Comparison of ENCODE assay signal across 8 mouse cellular contexts in genomic region chr4:123665681-123666278, GRCm38 (mm10). TPM values are rescaled to one million over a fixed set of nuclear protein-coding genes. Genes with fewer than 3 reads are reported as not detected.
DNase-seq lines count a peak whose midpoint lies in the region; ATAC-seq and TF ChIP-seq lines count a peak whose summit lies in the region.

No protein-coding gene starts in this region.

- no peak for ATAC-seq in erythroblast, adult 5-6 weeks (replicated peaks; ENCODE audit: low FRiP score, poor library complexity, severe bottlenecking)
- no peak for ATAC-seq in hindbrain, embryonic 12.5 days (ENCODE audit: low FRiP score)

- H3K27ac ChIP-seq in hindbrain, embryonic 12.5 days: peak overlapping the region; percentile 100

- no peaks in the 10 kb centered on the region for H3K9me3 ChIP-seq in erythroblast, embryonic 14.5 days (ENCODE audit: control insufficient read depth, low read length)
- H3K9me3 ChIP-seq in E14TG2a.4 (ENCODE audit: low read length): no peaks in the 10 kb centered on the region
- no peaks in the 10 kb centered on the region for H3K9me3 ChIP-seq in hindbrain, embryonic 12.5 days (replicated peaks)

- peaks cover 16% of the 10 kb centered on the region for H3K27me3 ChIP-seq in erythroblast, embryonic 14.5 days (ENCODE audit: control insufficient read depth)
- H3K27me3 ChIP-seq in E14TG2a.4 (ENCODE audit: insufficient read depth, low read length): no peaks in the 10 kb centered on the region
- H3K27me3 ChIP-seq in hindbrain, embryonic 12.5 days: no peaks in the 10 kb centered on the region

- H3K36me3 ChIP-seq in erythroblast, embryonic 14.5 days (ENCODE audit: control insufficient read depth): peaks cover 9% of the 10 kb centered on the region
- H3K36me3 ChIP-seq in E14TG2a.4 (ENCODE audit: insufficient read depth, low read length): peaks cover 32% of the 10 kb centered on the region
- 0 out of 2 replicates have a peak, but pooled peaks cover 2% of the 10 kb centered on the region for H3K36me3 ChIP-seq in hindbrain, embryonic 12.5 days

- H3K9ac ChIP-seq in hindbrain, embryonic 12.5 days: peak overlapping the region; percentile 99

- peak overlapping the region; percentile 74 for H3K4me2 ChIP-seq in hindbrain, embryonic 12.5 days (replicated peaks)

- DNase-seq in lung, postnatal 25 days (ENCODE audit: low spot score): peak; percentile 59
- no peak for DNase-seq in frontal cortex, postnatal 10 days (ENCODE audit: low spot score in 2 of 2)
- no peak for DNase-seq in thymus, postnatal 4 days
- DNase-seq in right cerebral cortex, postnatal 10 days (ENCODE audit: low spot score in 2 of 2): no peak

- H3K4me3 ChIP-seq in erythroblast, embryonic 14.5 days (replicated peaks): peak overlapping the region; percentile 87
- peak overlapping the region; percentile 89 for H3K4me3 ChIP-seq in E14TG2a.4 (replicated peaks; ENCODE audit: low read length)
- H3K4me3 ChIP-seq in hindbrain, embryonic 12.5 days: peak overlapping the region; percentile 93

- H3K4me1 ChIP-seq in erythroblast, embryonic 14.5 days (ENCODE audit: control insufficient read depth): peaks cover 55% of the 10 kb centered on the region
- peaks cover 69% of the 10 kb centered on the region for H3K4me1 ChIP-seq in E14TG2a.4 (replicated peaks; ENCODE audit: low read depth, low read length)
- H3K4me1 ChIP-seq in hindbrain, embryonic 12.5 days: peaks cover 54% of the 10 kb centered on the region

- TF ChIP-seq CTCF in E14TG2a.4 (conservative IDR thresholded peaks at IDR 0.05; ENCODE audit: low read length): no peak

- WGBS in hindbrain, embryonic 12.5 days: 31% methylated on average over 11 of the region's 11 CpGs

RNA-seq across cellular contexts. Expression of gene Macf1, which starts 18.4 kb away (rescaled TPM):
- polyA plus RNA-seq in erythroblast, embryonic 14.5 days (2012): 4.9 and 5.5 TPM in 2 replicates
- 48.5 and 52.5 TPM in 2 replicates for total RNA-seq in erythroblast, adult 5-6 weeks (2015; ENCODE audit: low replicate concordance)
- total RNA-seq in erythroblast, adult 5-6 weeks (2017; ENCODE audit: low replicate concordance): 65.5 and 81.0 TPM in 2 replicates
- polyA plus RNA-seq in hindbrain, embryonic 12.5 days (2016; fragmentation: Nextera tagmentation; extraction: Ambion mirVana): 75.1 and 80.2 TPM in 2 replicates

RNA-seq across cellular contexts. Expression of gene Ndufs5, which starts 52.2 kb away (rescaled TPM):
- 8.9 and 13.5 TPM in 2 replicates for polyA plus RNA-seq in erythroblast, embryonic 14.5 days (2012)
- 25.3 and 32.9 TPM in 2 replicates for total RNA-seq in erythroblast, adult 5-6 weeks (2015; ENCODE audit: low replicate concordance)
- 27.9 and 29.0 TPM in 2 replicates for total RNA-seq in erythroblast, adult 5-6 weeks (2017; ENCODE audit: low replicate concordance)
- 324 and 347 TPM in 2 replicates for polyA plus RNA-seq in hindbrain, embryonic 12.5 days (2016; fragmentation: Nextera tagmentation; extraction: Ambion mirVana)

Comparison
In these comparisons a context has a peak if more than half of its experiments do, and no peak if none do; other contexts are left out.
1. RNA of gene Macf1, which starts 18.4 kb away (polyA plus RNA-seq): 75.1 to 80.2 TPM in hindbrain, embryonic 12.5 days; 4.9 to 5.5 TPM in erythroblast, embryonic 14.5 days; every median in the first group is over 10 times any median in the second.
2. RNA of gene Ndufs5, which starts 52.2 kb away (polyA plus RNA-seq): 324 to 347 TPM in hindbrain, embryonic 12.5 days; 8.9 to 13.5 TPM in erythroblast, embryonic 14.5 days; every median in the first group is over 10 times any median in the second.
3. Peak in every context shown above with its lines, with median percentiles within 50 percentile points of each other: H3K4me3 ChIP-seq.